Mouse (Mus musculus) midbrain, embryonic 15.5 days (tissue): ENCODE measurements around the gene Rtl1. TPM values are rescaled to one million over a fixed set of nuclear protein-coding genes. Genes with fewer than 3 reads are reported as not detected.

ENCODE experiments used
- ATAC-seq: fragments of 200-750 bp; cut with Nextera tagmentation; replicated peaks from 2 replicates; pipeline ENCODE4 v1.8.0; 2017; ENCODE audit warnings: moderate TSS enrichment
- H3K27ac ChIP-seq: fragments of 300-500 bp; sonication (generic); 2 replicates; pipeline ENCODE4 v1.5.1; 2015; ENCODE audit warnings: mild to moderate bottlenecking, inconsistent platforms
- H3K27me3 ChIP-seq: fragments of 300-500 bp; sonication (generic); replicated peaks from 2 replicates; pipeline ENCODE4 v1.6.1; 2015; ENCODE audit warnings: inconsistent platforms
- H3K36me3 ChIP-seq: fragments of 300-500 bp; sonication (generic); replicated peaks from 2 replicates; pipeline ENCODE4 v1.6.1; 2015; ENCODE audit warnings: inconsistent platforms
- H3K4me1 ChIP-seq: fragments of 300-500 bp; sonication (generic); 2 replicates; pipeline ENCODE4 v1.6.1; 2015; ENCODE audit warnings: inconsistent platforms
- H3K4me2 ChIP-seq: fragments of 300-500 bp; sonication (generic); 2 replicates; pipeline ENCODE4 v1.6.1; 2015; ENCODE audit warnings: inconsistent platforms, mild to moderate bottlenecking, moderate library complexity
- H3K4me3 ChIP-seq: fragments of 300-500 bp; sonication (generic); 2 replicates; pipeline ENCODE4 v1.5.1; 2015; ENCODE audit warnings: mild to moderate bottlenecking, inconsistent platforms
- H3K9ac ChIP-seq: fragments of 300-500 bp; sonication (generic); 2 replicates; pipeline ENCODE4 v1.6.1; 2015; ENCODE audit warnings: mild to moderate bottlenecking, inconsistent platforms
- H3K9me3 ChIP-seq: fragments of 300-500 bp; sonication (generic); 2 replicates; pipeline ENCODE4 v1.6.1; 2016; ENCODE audit warnings: inconsistent platforms
- WGBS: fragments of 180-500 bp; shearing (Covaris S2); methylation state at CpG from one replicate; pipeline ENCODE4 v1.1.7; 2015; ENCODE audit warnings: mixed read lengths; 5-methylcytosine and 5-hydroxymethylcytosine counted together
- polyA plus RNA-seq: library from polyadenylated mRNA; unstranded; fragments of >200 nt; fragmentation: Nextera tagmentation; extraction: Ambion mirVana; gene quantifications from 2 replicates; pipeline ENCODE4 v1.2.1, GENCODE M21; 2015

The Rtl1 gene
- polyA plus RNA-seq: 1.7 and 2.7 TPM in 2 replicates

- Histone ChIP-seq H3K9me3 (no peaks in the 10 kb centered on the region), H3K27me3 (no peaks in the 10 kb centered on the region), H3K4me3 (no peak within 1 kb of the TSS), H3K4me2 (no peak within 1 kb of the TSS), H3K36me3 (peaks cover 15% of the 10 kb centered on the region; the same call in 1 of the 2 replicates), H3K4me1 (0 out of 2 replicates have a peak, but pooled peaks cover 7% of the 10 kb centered on the region), H3K27ac (no peak within 1 kb of the TSS), H3K9ac (no peak within 1 kb of the TSS)
- ATAC-seq: no peak
- WGBS: 90% methylated on average over 7 of the region's 7 CpGs
Observed at GRCm38 (mm10) chr12:109600230-109600629, at the start of gene Rtl1. TSS of gene Rtl1 (minus strand) at chr12:109600330.

GRCm38 (mm10) chr12:109640560-109641167, 40.5 kb upstream of the Rtl1 start:
- Histone ChIP-seq H3K27me3 (no peaks in the 10 kb centered on the region), H3K9ac (no peak overlapping the region), H3K36me3 (no peaks in the 10 kb centered on the region), H3K9me3 (no peaks in the 10 kb centered on the region), H3K4me2 (no peak overlapping the region), H3K27ac (no peak overlapping the region), H3K4me3 (no peak overlapping the region), H3K4me1 (0 out of 2 replicates have a peak, but pooled peaks cover 4% of the 10 kb centered on the region)
- no peak for ATAC-seq
- WGBS: 11% methylated on average over 3 of the region's 3 CpGs

GRCm38 (mm10) chr12:109632035-109632434, 31.9 kb upstream of the Rtl1 start:
- 30% methylated on average over 3 of the region's 3 CpGs for WGBS
- H3K4me3 ChIP-seq: no peak overlapping the region
- no peak overlapping the region for H3K4me2 ChIP-seq
- no peak overlapping the region for H3K9ac ChIP-seq
- ATAC-seq: no peak
- no peaks in the 10 kb centered on the region for H3K36me3 ChIP-seq
- no peaks in the 10 kb centered on the region for H3K27me3 ChIP-seq
- no peaks in the 10 kb centered on the region for H3K9me3 ChIP-seq
- H3K27ac ChIP-seq: no peak overlapping the region
- no peaks in the 10 kb centered on the region for H3K4me1 ChIP-seq

- no peaks in the 10 kb centered on the region for H3K9me3 ChIP-seq
- H3K4me3 ChIP-seq: no peak overlapping the region
- no peak for ATAC-seq
- H3K27ac ChIP-seq: no peak overlapping the region
- no peaks in the 10 kb centered on the region for H3K27me3 ChIP-seq
- H3K9ac ChIP-seq: no peak overlapping the region
- H3K4me1 ChIP-seq: no peaks in the 10 kb centered on the region
- H3K4me2 ChIP-seq: no peak overlapping the region
- H3K36me3 ChIP-seq: peaks cover 5% of the 10 kb centered on the region; the same call in 1 of the 2 replicates
- WGBS: 70% methylated on average over 1 of the region's 1 CpGs
Observed at GRCm38 (mm10) chr12:109628887-109629286, 28.8 kb upstream of the Rtl1 start.

GRCm38 (mm10) chr12:109626910-109627309, 26.8 kb upstream of the Rtl1 start:
- no peaks in the 10 kb centered on the region for H3K4me1 ChIP-seq
- 91% methylated on average over 5 of the region's 5 CpGs for WGBS
- H3K4me3 ChIP-seq: no peak overlapping the region
- peaks cover 5% of the 10 kb centered on the region; the same call in 1 of the 2 replicates for H3K36me3 ChIP-seq
- no peak overlapping the region for H3K4me2 ChIP-seq
- H3K27ac ChIP-seq: no peak overlapping the region
- ATAC-seq: no peak
- H3K27me3 ChIP-seq: no peaks in the 10 kb centered on the region
- H3K9me3 ChIP-seq: no peaks in the 10 kb centered on the region
- no peak overlapping the region for H3K9ac ChIP-seq

GRCm38 (mm10) chr12:109620196-109620595, 20.1 kb upstream of the Rtl1 start:
- ATAC-seq: no peak
- no peak overlapping the region for H3K4me3 ChIP-seq
- H3K27me3 ChIP-seq: no peaks in the 10 kb centered on the region
- no peaks in the 10 kb centered on the region for H3K4me1 ChIP-seq
- H3K4me2 ChIP-seq: no peak overlapping the region
- no peak overlapping the region for H3K9ac ChIP-seq
- 87% methylated on average over 3 of the region's 3 CpGs for WGBS
- no peak overlapping the region for H3K27ac ChIP-seq
- no peaks in the 10 kb centered on the region for H3K9me3 ChIP-seq
- peaks cover 5% of the 10 kb centered on the region; the same call in 1 of the 2 replicates for H3K36me3 ChIP-seq

- no peaks in the 10 kb centered on the region for H3K9me3 ChIP-seq
- H3K9ac ChIP-seq: no peak overlapping the region
- no peak overlapping the region for H3K4me2 ChIP-seq
- no peaks in the 10 kb centered on the region for H3K27me3 ChIP-seq
- H3K4me3 ChIP-seq: no peak overlapping the region
- ATAC-seq: no peak
- no peak overlapping the region for H3K27ac ChIP-seq
- H3K36me3 ChIP-seq: peaks cover 5% of the 10 kb centered on the region; the same call in 1 of the 2 replicates
- WGBS: 58% methylated on average over 14 of the region's 14 CpGs
- no peaks in the 10 kb centered on the region for H3K4me1 ChIP-seq
Observed at GRCm38 (mm10) chr12:109617993-109618392, 17.9 kb upstream of the Rtl1 start.

GRCm38 (mm10) chr12:109617126-109617525, 17.0 kb upstream of the Rtl1 start:
- Histone ChIP-seq H3K4me2 (0 out of 2 replicates have a peak overlapping the region, but pooled peaks have one; percentile 10), H3K9ac (no peak overlapping the region)
- ATAC-seq: no peak; the same call in 1 of the 2 replicates

GRCm38 (mm10) chr12:109615371-109615770, 15.2 kb upstream of the Rtl1 start:
- H3K36me3 ChIP-seq: peaks cover 11% of the 10 kb centered on the region
- 67% methylated on average over 8 of the region's 8 CpGs for WGBS
- no peak overlapping the region for H3K4me3 ChIP-seq

More at GRCm38 (mm10) chr12:109617126-109617525, 17.0 kb upstream of the Rtl1 start:
- peaks cover 5% of the 10 kb centered on the region; the same call in 1 of the 2 replicates for H3K36me3 ChIP-seq
- no peaks in the 10 kb centered on the region for H3K9me3 ChIP-seq
- WGBS: 31% methylated on average over 15 of the region's 15 CpGs
- H3K4me3 ChIP-seq: no peak overlapping the region
- H3K4me1 ChIP-seq: no peaks in the 10 kb centered on the region
- no peaks in the 10 kb centered on the region for H3K27me3 ChIP-seq
- no peak overlapping the region for H3K27ac ChIP-seq

GRCm38 (mm10) chr12:109614416-109614815, 14.3 kb upstream of the Rtl1 start:
- H3K27me3 ChIP-seq: no peaks in the 10 kb centered on the region
- 47% methylated on average over 10 of the region's 10 CpGs for WGBS

More at GRCm38 (mm10) chr12:109615371-109615770, 15.2 kb upstream of the Rtl1 start:
- H3K27me3 ChIP-seq: no peaks in the 10 kb centered on the region
- no peak overlapping the region for H3K9ac ChIP-seq
- no peak overlapping the region for H3K4me2 ChIP-seq
- no peaks in the 10 kb centered on the region for H3K9me3 ChIP-seq
- H3K27ac ChIP-seq: no peak overlapping the region
- ATAC-seq: no peak
- no peaks in the 10 kb centered on the region for H3K4me1 ChIP-seq

GRCm38 (mm10) chr12:109612392-109613385, 12.6 kb upstream of the Rtl1 start:
- Histone ChIP-seq H3K36me3 (peaks cover 30% of the 10 kb centered on the region), H3K27ac (no peak overlapping the region; the same call in 1 of the 2 replicates), H3K9me3 (no peaks in the 10 kb centered on the region), H3K4me2 (peak overlapping the region; percentile 47), H3K4me1 (no peaks in the 10 kb centered on the region), H3K27me3 (no peaks in the 10 kb centered on the region), H3K9ac (no peak overlapping the region), H3K4me3 (peak overlapping the region; percentile 21)
- no peak for ATAC-seq
- WGBS: 50% methylated on average over 34 of the region's 34 CpGs

More at GRCm38 (mm10) chr12:109614416-109614815, 14.3 kb upstream of the Rtl1 start:
- no peaks in the 10 kb centered on the region for H3K4me1 ChIP-seq
- no peak overlapping the region for H3K4me2 ChIP-seq
- H3K9me3 ChIP-seq: no peaks in the 10 kb centered on the region
- H3K9ac ChIP-seq: no peak overlapping the region
- H3K27ac ChIP-seq: no peak overlapping the region; the same call in 1 of the 2 replicates
- no peak overlapping the region for H3K4me3 ChIP-seq
- no peak for ATAC-seq
- peaks cover 21% of the 10 kb centered on the region for H3K36me3 ChIP-seq
